Mouse (Mus musculus) spleen, postnatal 36 days (tissue): Measurements from ENCODE around the gene Rplp0.
"Not testable (repeated sequence)": the region's sequence is repeated elsewhere in the genome, so short reads cannot be mapped to it uniquely, and the experiment has no call there.

ENCODE experiments used
- DNase-seq, 2 experiments: peaks; one replicate each; pipeline ENCODE4 v3.0.0; 2022; ENCODE audit warnings: low spot score in 2 of 2, mixed read lengths in 1 of 2

The Rplp0 gene

GRCm38 (mm10) chr5:115559237-115560101 is at the start of gene Rplp0:
Gene Rplp0 (plus strand): TSS chr5:115559467.
- DNase-seq = peak; percentile 99

GRCm38 (mm10) chr5:115509790-115510689 is 49.2 kb upstream of the Rplp0 start:
- DNase-seq = no peak

GRCm38 (mm10) chr5:115512375-115512774 is 46.9 kb upstream of the Rplp0 start:
- no peak for DNase-seq

- no peak for DNase-seq
These were observed 46.0 kb upstream of the Rplp0 start for GRCm38 (mm10) chr5:115513246-115513645.

GRCm38 (mm10) chr5:115513721-115514120 is 45.5 kb upstream of the Rplp0 start:
- DNase-seq = no peak

GRCm38 (mm10) chr5:115514346-115514745 is 44.9 kb upstream of the Rplp0 start:
- no peak for DNase-seq

- no peak for DNase-seq
These were observed 44.2 kb upstream of the Rplp0 start for GRCm38 (mm10) chr5:115514896-115515587.

GRCm38 (mm10) chr5:115516081-115516907 is 43.0 kb upstream of the Rplp0 start:
- peak; percentile 87 to 88 for DNase-seq

GRCm38 (mm10) chr5:115516908-115517307 is 42.4 kb upstream of the Rplp0 start:
- no peak for DNase-seq

- no peak for DNase-seq
These were observed 41.8 kb upstream of the Rplp0 start for GRCm38 (mm10) chr5:115517501-115517900.

- not testable (repeated sequence) for DNase-seq
These were observed 41.1 kb upstream of the Rplp0 start for GRCm38 (mm10) chr5:115518214-115518613.

- DNase-seq = no peak
These were observed 38.9 kb upstream of the Rplp0 start for GRCm38 (mm10) chr5:115520325-115520869.

GRCm38 (mm10) chr5:115521553-115522461 is 37.5 kb upstream of the Rplp0 start:
- DNase-seq = peak; percentile 64 to 66

- no peak for DNase-seq
These were observed 36.7 kb upstream of the Rplp0 start for GRCm38 (mm10) chr5:115522531-115522930.

GRCm38 (mm10) chr5:115522981-115523499 is 36.2 kb upstream of the Rplp0 start:
- DNase-seq = no peak

GRCm38 (mm10) chr5:115523971-115524370 is 35.3 kb upstream of the Rplp0 start:
- no peak for DNase-seq

- DNase-seq = no peak
These were observed 34.8 kb upstream of the Rplp0 start for GRCm38 (mm10) chr5:115524471-115524870.

GRCm38 (mm10) chr5:115525416-115525815 is 33.9 kb upstream of the Rplp0 start:
- DNase-seq = no peak

- no peak for DNase-seq
These were observed 33.3 kb upstream of the Rplp0 start for GRCm38 (mm10) chr5:115525943-115526342.
